Mouse (Mus musculus) midbrain, embryonic 12.5 days (tissue): ENCODE measurements around the gene Susd1. TPM values are rescaled to one million over a fixed set of nuclear protein-coding genes. Genes with fewer than 3 reads are reported as not detected.

ENCODE experiments used
- ATAC-seq: fragments of 200-750 bp; cut with Nextera tagmentation; 2 replicates; pipeline ENCODE4 v1.8.0; 2017; ENCODE audit warnings: low read depth, moderate TSS enrichment, moderate library complexity; ENCODE audit not compliant: low FRiP score
- H3K27ac ChIP-seq: fragments of 300-500 bp; sonication (generic); replicated peaks from 2 replicates; pipeline ENCODE4 v1.5.1; 2016; ENCODE audit warnings: mild to moderate bottlenecking
- H3K27me3 ChIP-seq: fragments of 300-500 bp; sonication (generic); 2 replicates; pipeline ENCODE4 v1.6.1; 2016; ENCODE audit warnings: mild to moderate bottlenecking
- H3K36me3 ChIP-seq: fragments of 300-500 bp; sonication (generic); 2 replicates; pipeline ENCODE4 v1.6.1; 2016
- H3K4me1 ChIP-seq: fragments of 300-500 bp; sonication (generic); 2 replicates; pipeline ENCODE4 v1.6.1; 2016
- H3K4me2 ChIP-seq: fragments of 300-500 bp; sonication (generic); replicated peaks from 2 replicates; pipeline ENCODE4 v1.6.1; 2016; ENCODE audit warnings: mild to moderate bottlenecking, moderate library complexity
- H3K4me3 ChIP-seq: fragments of 300-500 bp; sonication (generic); 2 replicates; pipeline ENCODE4 v1.5.1; 2016; ENCODE audit warnings: mild to moderate bottlenecking
- H3K9ac ChIP-seq: fragments of 300-500 bp; sonication (generic); replicated peaks from 2 replicates; pipeline ENCODE4 v1.6.1; 2016; ENCODE audit warnings: mild to moderate bottlenecking, moderate library complexity
- H3K9me3 ChIP-seq: fragments of 300-500 bp; sonication (generic); 2 replicates; pipeline ENCODE4 v1.6.1; 2016; ENCODE audit warnings: mild to moderate bottlenecking
- WGBS: fragments of 180-500 bp; shearing (Covaris S2); methylation state at CpG from one replicate; pipeline ENCODE4 v1.1.7; 2016; 5-methylcytosine and 5-hydroxymethylcytosine counted together
- polyA plus RNA-seq: library from polyadenylated mRNA; unstranded; fragments of >200 nt; fragmentation: Nextera tagmentation; extraction: Ambion mirVana; gene quantifications from 2 replicates; pipeline ENCODE4 v1.2.1, GENCODE M21; 2016

Susd1 gene
- polyA plus RNA-seq, 1 experiment from 2014 or later: 1.5 TPM

- H3K27me3 ChIP-seq: no peaks in the 10 kb centered on the region
- no peak for ATAC-seq
- no peaks in the 10 kb centered on the region for H3K36me3 ChIP-seq
- H3K4me3 ChIP-seq: no peak overlapping the region
- H3K4me1 ChIP-seq: no peaks in the 10 kb centered on the region
- no peaks in the 10 kb centered on the region for H3K9me3 ChIP-seq
- no peak overlapping the region for H3K4me2 ChIP-seq
- no peak overlapping the region for H3K9ac ChIP-seq
- 47% methylated on average over 1 of the region's 1 CpGs for WGBS
- H3K27ac ChIP-seq: no peak overlapping the region
Measured at GRCm38 (mm10) chr4:59355421-59355820, 83.0 kb downstream of the Susd1 start.

GRCm38 (mm10) chr4:59354666-59355065 is 83.8 kb downstream of the Susd1 start:
- H3K36me3 ChIP-seq: no peaks in the 10 kb centered on the region
- no peak overlapping the region for H3K4me2 ChIP-seq
- WGBS: 91% methylated on average over 3 of the region's 3 CpGs
- H3K27me3 ChIP-seq: no peaks in the 10 kb centered on the region
- H3K9me3 ChIP-seq: no peaks in the 10 kb centered on the region
- H3K27ac ChIP-seq: no peak overlapping the region
- H3K9ac ChIP-seq: no peak overlapping the region
- no peak for ATAC-seq
- no peak overlapping the region for H3K4me3 ChIP-seq
- no peaks in the 10 kb centered on the region for H3K4me1 ChIP-seq

- Histone ChIP-seq H3K27me3 (no peaks in the 10 kb centered on the region), H3K36me3 (no peaks in the 10 kb centered on the region), H3K27ac (no peak overlapping the region), H3K9me3 (no peaks in the 10 kb centered on the region), H3K4me3 (no peak overlapping the region), H3K4me2 (no peak overlapping the region), H3K4me1 (no peaks in the 10 kb centered on the region), H3K9ac (no peak overlapping the region)
- ATAC-seq: no peak
- 88% methylated on average over 7 of the region's 7 CpGs for WGBS
Measured at GRCm38 (mm10) chr4:59351938-59352337, 86.5 kb downstream of the Susd1 start.

GRCm38 (mm10) chr4:59350354-59350753 is 88.1 kb downstream of the Susd1 start:
- WGBS: 91% methylated on average over 2 of the region's 2 CpGs
- no peaks in the 10 kb centered on the region for H3K36me3 ChIP-seq
- ATAC-seq: no peak
- no peak overlapping the region for H3K4me2 ChIP-seq
- no peak overlapping the region for H3K4me3 ChIP-seq
- H3K9me3 ChIP-seq: no peaks in the 10 kb centered on the region
- no peaks in the 10 kb centered on the region for H3K4me1 ChIP-seq
- H3K27ac ChIP-seq: no peak overlapping the region
- H3K9ac ChIP-seq: no peak overlapping the region
- H3K27me3 ChIP-seq: no peaks in the 10 kb centered on the region

- Histone ChIP-seq H3K4me1 (no peaks in the 10 kb centered on the region), H3K9me3 (no peaks in the 10 kb centered on the region), H3K27ac (no peak overlapping the region), H3K4me3 (no peak overlapping the region), H3K9ac (no peak overlapping the region), H3K36me3 (no peaks in the 10 kb centered on the region), H3K27me3 (no peaks in the 10 kb centered on the region), H3K4me2 (no peak overlapping the region)
- 78% methylated on average over 7 of the region's 7 CpGs for WGBS
- ATAC-seq: no peak
Measured at GRCm38 (mm10) chr4:59349425-59350185, 88.8 kb downstream of the Susd1 start.

- no peaks in the 10 kb centered on the region for H3K9me3 ChIP-seq
- H3K9ac ChIP-seq: no peak overlapping the region
- peak; percentile 87 for ATAC-seq
- no peak overlapping the region for H3K4me2 ChIP-seq
- H3K27me3 ChIP-seq: peaks cover 14% of the 10 kb centered on the region; the same call in 1 of the 2 replicates
- no peak overlapping the region for H3K4me3 ChIP-seq
- 2% methylated on average over 3 of the region's 3 CpGs for WGBS
- no peak overlapping the region for H3K27ac ChIP-seq
- H3K4me1 ChIP-seq: peaks cover 8% of the 10 kb centered on the region; the same call in 1 of the 2 replicates
- H3K36me3 ChIP-seq: no peaks in the 10 kb centered on the region
Measured at GRCm38 (mm10) chr4:59340714-59341113, 97.7 kb downstream of the Susd1 start.

- Histone ChIP-seq H3K4me3 (no peak overlapping the region), H3K27me3 (peaks cover 14% of the 10 kb centered on the region; the same call in 1 of the 2 replicates), H3K4me2 (no peak overlapping the region), H3K9me3 (no peaks in the 10 kb centered on the region), H3K9ac (no peak overlapping the region), H3K27ac (no peak overlapping the region), H3K36me3 (no peaks in the 10 kb centered on the region), H3K4me1 (peaks cover 8% of the 10 kb centered on the region; the same call in 1 of the 2 replicates)
- WGBS: 70% methylated on average over 5 of the region's 5 CpGs
- no peak for ATAC-seq
Measured at GRCm38 (mm10) chr4:59340046-59340445, 98.4 kb downstream of the Susd1 start.

GRCm38 (mm10) chr4:59338896-59339535 is 99.4 kb downstream of the Susd1 start:
- Histone ChIP-seq H3K27me3 (peaks cover 14% of the 10 kb centered on the region; the same call in 1 of the 2 replicates), H3K4me1 (peaks cover 8% of the 10 kb centered on the region; the same call in 1 of the 2 replicates), H3K9ac (no peak overlapping the region), H3K36me3 (no peaks in the 10 kb centered on the region), H3K27ac (no peak overlapping the region), H3K4me3 (no peak overlapping the region), H3K4me2 (no peak overlapping the region), H3K9me3 (no peaks in the 10 kb centered on the region)
- ATAC-seq: no peak
- WGBS: 94% methylated on average over 8 of the region's 8 CpGs

GRCm38 (mm10) chr4:59337533-59337885 is 100.9 kb downstream of the Susd1 start:
- H3K27ac ChIP-seq: no peak overlapping the region
- peaks cover 14% of the 10 kb centered on the region; the same call in 1 of the 2 replicates for H3K27me3 ChIP-seq
- ATAC-seq: no peak
- H3K4me3 ChIP-seq: no peak overlapping the region
- no peaks in the 10 kb centered on the region for H3K9me3 ChIP-seq
- no peak overlapping the region for H3K9ac ChIP-seq
- H3K36me3 ChIP-seq: no peaks in the 10 kb centered on the region
- WGBS: 89% methylated on average over 6 of the region's 6 CpGs
- peaks cover 8% of the 10 kb centered on the region; the same call in 1 of the 2 replicates for H3K4me1 ChIP-seq
- no peak overlapping the region for H3K4me2 ChIP-seq

GRCm38 (mm10) chr4:59336846-59337532 is 101.4 kb downstream of the Susd1 start:
- H3K36me3 ChIP-seq: no peaks in the 10 kb centered on the region
- peaks cover 14% of the 10 kb centered on the region; the same call in 1 of the 2 replicates for H3K27me3 ChIP-seq
- H3K4me1 ChIP-seq: peaks cover 8% of the 10 kb centered on the region; the same call in 1 of the 2 replicates
- 93% methylated on average over 11 of the region's 11 CpGs for WGBS
- H3K27ac ChIP-seq: no peak overlapping the region
- H3K9me3 ChIP-seq: no peaks in the 10 kb centered on the region
- no peak overlapping the region for H3K4me3 ChIP-seq
- H3K9ac ChIP-seq: no peak overlapping the region
- ATAC-seq: no peak
- H3K4me2 ChIP-seq: no peak overlapping the region

- H3K36me3 ChIP-seq: no peaks in the 10 kb centered on the region
- H3K9ac ChIP-seq: no peak overlapping the region
- no peak overlapping the region for H3K4me3 ChIP-seq
- H3K4me2 ChIP-seq: no peak overlapping the region
- WGBS: 79% methylated on average over 7 of the region's 7 CpGs
- ATAC-seq: no peak
- no peak overlapping the region for H3K27ac ChIP-seq
- H3K27me3 ChIP-seq: peaks cover 14% of the 10 kb centered on the region
- no peaks in the 10 kb centered on the region for H3K9me3 ChIP-seq
- H3K4me1 ChIP-seq: peaks cover 8% of the 10 kb centered on the region; the same call in 1 of the 2 replicates
Measured at GRCm38 (mm10) chr4:59336439-59336809, 102.0 kb downstream of the Susd1 start.
